Mouse (Mus musculus) stomach, embryonic 16.5 days (tissue): ENCODE measurements around the gene Fbxo41. TPM values are rescaled to one million over a fixed set of nuclear protein-coding genes. Genes with fewer than 3 reads are reported as not detected.

Experiments
- ATAC-seq: fragments of 200-750 bp; cut with Nextera tagmentation; 2 replicates; pipeline ENCODE4 v1.8.0; 2017; ENCODE audit warnings: moderate number of reproducible peaks, moderate TSS enrichment; ENCODE audit not compliant: insufficient read depth, low FRiP score
- H3K27ac ChIP-seq: fragments of 300-500 bp; sonication (generic); 2 replicates; pipeline ENCODE4 v1.5.1; 2014; ENCODE audit warnings: low read length
- H3K27me3 ChIP-seq: fragments of 300-500 bp; sonication (generic); 2 replicates; pipeline ENCODE4 v1.6.1; 2014; ENCODE audit warnings: low read length, control low read depth, mixed read lengths; ENCODE audit not compliant: control insufficient read depth, insufficient read depth
- H3K36me3 ChIP-seq: fragments of 300-500 bp; sonication (generic); 2 replicates; pipeline ENCODE4 v1.6.1; 2014; ENCODE audit warnings: low read length; ENCODE audit not compliant: control insufficient read depth, insufficient read depth
- H3K4me1 ChIP-seq: fragments of 300-500 bp; sonication (generic); 2 replicates; pipeline ENCODE4 v1.6.1; 2014; ENCODE audit warnings: low read length, control low read depth, mixed read lengths; ENCODE audit not compliant: control insufficient read depth, insufficient read depth
- H3K4me2 ChIP-seq: fragments of 300-500 bp; sonication (generic); 2 replicates; pipeline ENCODE4 v1.6.1; 2014; ENCODE audit warnings: low read depth, low read length, mixed read lengths
- H3K4me3 ChIP-seq: fragments of 300-500 bp; sonication (generic); replicated peaks from 2 replicates; pipeline ENCODE4 v1.5.1; 2014; ENCODE audit warnings: mild to moderate bottlenecking, low read length
- H3K9ac ChIP-seq: fragments of 300-500 bp; sonication (generic); 2 replicates; pipeline ENCODE4 v1.6.1; 2014; ENCODE audit warnings: low read length
- H3K9me3 ChIP-seq: fragments of 300-500 bp; sonication (generic); replicated peaks from 2 replicates; pipeline ENCODE4 v1.6.1; 2016; ENCODE audit warnings: low read length, control low read depth; ENCODE audit not compliant: control insufficient read depth
- WGBS: fragments of 180-500 bp; shearing (Covaris S2); extraction: QIAGEN DNeasy Blood & Tissue Kit; methylation state at CpG from one replicate; pipeline ENCODE4 v1.1.7; 2014; 5-methylcytosine and 5-hydroxymethylcytosine counted together
- polyA plus RNA-seq: library from polyadenylated mRNA; unstranded; fragments of >200 nt; fragmentation: Nextera tagmentation; extraction: Ambion mirVana; gene quantifications from 2 replicates; pipeline ENCODE4 v1.2.1, GENCODE M21; 2015

The Fbxo41 gene
- polyA plus RNA-seq, 1 experiment from 2014 or later, result 0.22 TPM

DNA sequence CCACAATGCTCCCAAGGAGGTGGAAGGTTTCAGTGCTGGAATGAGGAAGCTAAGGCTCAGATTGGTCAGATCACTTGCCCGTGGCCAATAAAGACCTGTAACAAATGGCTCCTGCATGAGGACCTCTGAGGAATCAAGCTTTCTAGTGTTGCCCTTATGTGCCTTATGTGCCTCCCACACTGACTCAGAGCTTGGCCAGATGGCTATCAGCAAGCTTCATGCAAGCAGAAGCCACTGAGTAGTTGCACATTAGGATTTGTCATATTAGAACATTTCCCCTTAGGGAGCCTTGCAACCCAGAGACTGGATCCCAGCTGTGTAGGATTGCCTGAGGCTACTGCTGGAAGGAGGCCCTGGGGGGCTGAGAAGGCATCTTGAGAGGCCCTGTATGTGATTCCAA is 2.4 kb downstream of the Fbxo41 start:
- Histone ChIP-seq H3K4me2 (no peak overlapping the region), H3K9ac (no peak overlapping the region), H3K36me3 (no peaks in the 10 kb centered on the region), H3K4me1 (no peaks in the 10 kb centered on the region; the same call in 1 of the 2 replicates), H3K9me3 (no peaks in the 10 kb centered on the region), H3K4me3 (no peak overlapping the region), H3K27ac (no peak overlapping the region), H3K27me3 (peaks cover 8% of the 10 kb centered on the region; the same call in 1 of the 2 replicates)
- WGBS, result 60% methylated on average over 1 of the region's 1 CpGs
- ATAC-seq, result no peak

DNA sequence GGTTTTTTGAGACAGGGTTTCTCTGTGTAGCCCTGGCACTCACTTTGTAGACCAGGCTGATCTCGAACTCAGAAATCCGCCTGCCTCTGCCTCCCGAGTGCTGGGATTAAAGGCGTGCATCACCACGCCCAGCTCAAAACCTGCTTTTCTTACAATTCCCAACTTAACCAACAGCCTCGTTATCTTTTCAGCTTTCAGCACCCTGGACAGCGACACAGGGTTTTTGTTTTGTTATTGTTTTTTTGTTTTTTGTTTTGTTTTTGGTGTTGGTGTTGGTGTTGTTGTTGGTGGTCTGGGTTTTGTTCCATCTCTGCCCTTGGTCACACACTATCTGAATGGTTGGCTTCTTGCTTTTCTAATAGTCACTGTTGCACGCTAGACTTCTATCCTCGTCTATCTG is 4.6 kb downstream of the Fbxo41 start:
- Histone ChIP-seq H3K4me2 (no peak overlapping the region), H3K4me1 (no peaks in the 10 kb centered on the region; the same call in 1 of the 2 replicates), H3K9me3 (no peaks in the 10 kb centered on the region), H3K27ac (no peak overlapping the region), H3K9ac (no peak overlapping the region), H3K36me3 (no peaks in the 10 kb centered on the region), H3K27me3 (no peaks in the 10 kb centered on the region), H3K4me3 (no peak overlapping the region)
- WGBS, result 58% methylated on average over 9 of the region's 9 CpGs
- ATAC-seq, result no peak

DNA sequence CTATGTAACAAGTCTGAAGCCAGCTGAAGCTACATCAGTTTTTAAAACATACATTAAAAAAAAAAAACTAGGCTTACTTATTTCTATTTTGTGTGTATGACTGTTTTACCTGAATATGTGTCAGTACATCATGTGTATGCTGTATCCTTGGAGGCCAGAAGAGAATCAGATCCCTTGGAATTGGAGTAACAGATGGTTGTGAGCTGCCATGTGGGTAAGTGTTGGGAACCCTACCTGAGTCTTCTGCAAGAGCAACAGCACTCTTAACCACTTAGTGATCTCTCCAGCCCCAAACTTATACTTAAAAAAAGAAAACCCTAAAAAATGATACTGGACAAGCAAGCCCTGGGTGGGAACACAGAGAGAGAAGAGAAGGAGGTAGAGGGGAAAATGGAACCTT is 5.8 kb downstream of the Fbxo41 start:
- Histone ChIP-seq H3K36me3 (no peaks in the 10 kb centered on the region), H3K9me3 (no peaks in the 10 kb centered on the region), H3K9ac (no peak overlapping the region), H3K4me2 (no peak overlapping the region), H3K27me3 (no peaks in the 10 kb centered on the region), H3K27ac (no peak overlapping the region), H3K4me3 (no peak overlapping the region), H3K4me1 (no peaks in the 10 kb centered on the region; the same call in 1 of the 2 replicates)
- no peak for ATAC-seq

DNA sequence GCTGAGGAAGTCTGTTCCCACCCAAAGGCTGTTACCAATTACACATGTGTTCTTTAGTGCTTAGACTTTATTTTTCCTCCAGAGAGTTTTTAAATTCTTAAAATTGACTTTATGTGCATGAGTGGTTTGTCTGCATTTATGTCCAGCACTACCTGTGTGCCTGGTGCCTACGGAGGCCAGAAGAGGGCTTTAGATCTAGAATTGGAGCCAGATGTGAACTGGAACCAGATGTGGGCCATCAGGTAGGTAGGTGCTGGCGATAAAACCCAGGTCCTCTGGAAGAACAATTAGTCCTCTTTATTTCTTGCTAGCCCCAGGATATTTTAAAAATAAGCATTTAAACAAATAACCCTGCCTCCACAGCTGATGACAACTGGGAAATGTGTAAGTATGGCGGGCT is 11.2 kb downstream of the Fbxo41 start:
- ATAC-seq, result no peak
- Histone ChIP-seq H3K9ac (no peak overlapping the region), H3K27me3 (no peaks in the 10 kb centered on the region), H3K4me2 (no peak overlapping the region), H3K9me3 (no peaks in the 10 kb centered on the region), H3K4me1 (no peaks in the 10 kb centered on the region), H3K4me3 (no peak overlapping the region), H3K27ac (no peak overlapping the region), H3K36me3 (no peaks in the 10 kb centered on the region)
- 93% methylated on average over 3 of the region's 3 CpGs for WGBS

DNA sequence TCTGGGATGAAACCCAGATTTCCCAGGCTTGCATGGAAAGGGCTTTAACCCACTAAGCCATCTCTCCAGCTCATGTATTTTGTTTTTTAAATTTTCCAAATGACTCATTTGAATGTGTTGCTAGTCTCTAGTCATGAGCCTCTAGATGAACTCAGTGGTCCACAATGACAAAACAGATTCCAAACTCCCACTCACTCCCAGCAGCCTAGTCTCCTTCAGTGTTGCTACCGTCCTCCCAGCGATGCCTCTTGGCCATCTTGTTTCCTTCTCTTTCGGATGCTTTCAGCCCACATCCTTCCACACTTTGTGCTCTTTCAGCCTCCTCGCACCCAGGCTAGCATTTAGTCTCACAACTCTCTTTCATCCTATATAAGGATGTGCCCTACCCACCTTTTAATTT is 12.5 kb downstream of the Fbxo41 start:
- Histone ChIP-seq H3K4me3 (no peak overlapping the region), H3K36me3 (no peaks in the 10 kb centered on the region), H3K9ac (no peak overlapping the region), H3K9me3 (no peaks in the 10 kb centered on the region), H3K4me2 (peak overlapping the region; percentile 25; the same call in 1 of the 2 replicates), H3K27ac (no peak overlapping the region), H3K27me3 (peaks cover 1% of the 10 kb centered on the region; the same call in 1 of the 2 replicates), H3K4me1 (no peaks in the 10 kb centered on the region)
- WGBS, result 83% methylated on average over 4 of the region's 4 CpGs
- ATAC-seq, result no peak

DNA sequence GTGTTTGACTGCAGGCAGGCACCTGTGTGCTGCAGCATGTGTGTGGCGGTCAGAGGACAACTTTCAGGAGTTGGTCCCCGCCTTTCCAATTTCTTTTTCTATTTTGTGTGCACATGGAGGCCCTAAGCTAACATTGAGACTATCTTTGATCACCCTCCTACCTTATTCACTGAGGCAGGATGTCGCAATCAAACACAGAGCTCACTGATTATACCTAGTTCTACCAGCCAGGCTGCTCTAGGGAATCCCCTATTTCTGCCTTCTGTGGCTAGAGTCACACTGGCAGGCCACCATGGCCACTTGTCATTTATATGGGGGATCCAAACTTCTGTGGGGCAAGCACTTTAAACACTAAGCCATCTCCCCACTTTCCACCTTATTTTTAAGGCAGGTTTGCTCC is 13.1 kb downstream of the Fbxo41 start:
- 49% methylated on average over 3 of the region's 3 CpGs for WGBS
- peak; percentile 77; the same call in 1 of the 2 replicates for ATAC-seq
- H3K9me3 ChIP-seq, result no peaks in the 10 kb centered on the region

DNA sequence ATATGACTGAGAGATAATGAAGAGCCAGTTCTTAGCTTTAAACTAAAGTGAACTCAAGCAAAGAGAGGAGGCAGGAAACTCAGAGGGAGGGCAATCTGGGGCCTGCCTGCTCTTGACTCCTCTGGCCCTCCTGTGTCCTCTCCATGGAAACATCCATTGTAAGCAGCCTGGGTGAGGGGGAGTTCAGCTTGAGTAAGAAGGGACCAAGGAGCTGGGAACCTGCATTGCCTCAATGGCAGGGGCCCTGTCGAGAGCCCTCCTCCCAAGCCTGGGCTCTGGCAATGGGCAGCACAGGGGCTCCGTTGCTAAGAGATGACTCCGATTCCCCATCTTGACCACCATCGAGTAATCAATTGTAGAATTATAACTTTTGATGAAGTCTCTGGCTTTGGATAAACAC is 14.3 kb downstream of the Fbxo41 start:
- Histone ChIP-seq H3K4me3 (no peak overlapping the region), H3K4me1 (peaks cover 6% of the 10 kb centered on the region; the same call in 1 of the 2 replicates), H3K9me3 (no peaks in the 10 kb centered on the region), H3K27ac (no peak overlapping the region), H3K9ac (no peak overlapping the region), H3K27me3 (peaks cover 19% of the 10 kb centered on the region), H3K36me3 (no peaks in the 10 kb centered on the region), H3K4me2 (no peak overlapping the region)
- WGBS, result 83% methylated on average over 4 of the region's 4 CpGs
- no peak for ATAC-seq

More for the DNA sequence above, 13.1 kb downstream of the Fbxo41 start:
- Histone ChIP-seq H3K4me2 (peak overlapping the region; percentile 25; the same call in 1 of the 2 replicates), H3K4me1 (peaks cover under 1% of the 10 kb centered on the region; the same call in 1 of the 2 replicates), H3K4me3 (no peak overlapping the region), H3K36me3 (no peaks in the 10 kb centered on the region), H3K27me3 (peaks cover 6% of the 10 kb centered on the region), H3K9ac (no peak overlapping the region), H3K27ac (0 out of 2 replicates have a peak overlapping the region, but pooled peaks have one; percentile 6)

DNA sequence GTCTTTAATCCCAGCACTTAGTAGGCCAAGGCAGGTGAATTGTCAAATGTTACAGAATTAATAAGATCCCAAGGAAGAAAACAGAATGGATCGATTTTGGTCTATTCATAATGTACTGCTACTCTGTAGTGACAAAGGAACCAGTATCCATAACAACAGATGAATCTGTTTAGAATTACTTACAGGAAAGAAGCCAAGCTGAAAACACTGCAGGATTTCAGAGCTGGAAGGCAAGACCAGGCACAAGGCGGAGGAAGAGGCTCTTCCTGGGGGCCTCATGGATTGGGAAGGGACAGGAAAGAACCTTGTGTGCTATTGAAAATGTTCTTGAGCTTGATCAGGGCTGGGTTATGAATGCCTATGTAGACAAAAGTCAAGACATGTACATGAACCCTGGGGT is 17.1 kb downstream of the Fbxo41 start:
- Histone ChIP-seq H3K4me2 (no peak overlapping the region), H3K4me1 (peaks cover 6% of the 10 kb centered on the region; the same call in 1 of the 2 replicates), H3K9me3 (no peaks in the 10 kb centered on the region), H3K36me3 (no peaks in the 10 kb centered on the region), H3K4me3 (no peak overlapping the region), H3K27ac (no peak overlapping the region), H3K27me3 (peaks cover 24% of the 10 kb centered on the region), H3K9ac (no peak overlapping the region)
- ATAC-seq, result no peak
- WGBS, result 75% methylated on average over 2 of the region's 2 CpGs

DNA sequence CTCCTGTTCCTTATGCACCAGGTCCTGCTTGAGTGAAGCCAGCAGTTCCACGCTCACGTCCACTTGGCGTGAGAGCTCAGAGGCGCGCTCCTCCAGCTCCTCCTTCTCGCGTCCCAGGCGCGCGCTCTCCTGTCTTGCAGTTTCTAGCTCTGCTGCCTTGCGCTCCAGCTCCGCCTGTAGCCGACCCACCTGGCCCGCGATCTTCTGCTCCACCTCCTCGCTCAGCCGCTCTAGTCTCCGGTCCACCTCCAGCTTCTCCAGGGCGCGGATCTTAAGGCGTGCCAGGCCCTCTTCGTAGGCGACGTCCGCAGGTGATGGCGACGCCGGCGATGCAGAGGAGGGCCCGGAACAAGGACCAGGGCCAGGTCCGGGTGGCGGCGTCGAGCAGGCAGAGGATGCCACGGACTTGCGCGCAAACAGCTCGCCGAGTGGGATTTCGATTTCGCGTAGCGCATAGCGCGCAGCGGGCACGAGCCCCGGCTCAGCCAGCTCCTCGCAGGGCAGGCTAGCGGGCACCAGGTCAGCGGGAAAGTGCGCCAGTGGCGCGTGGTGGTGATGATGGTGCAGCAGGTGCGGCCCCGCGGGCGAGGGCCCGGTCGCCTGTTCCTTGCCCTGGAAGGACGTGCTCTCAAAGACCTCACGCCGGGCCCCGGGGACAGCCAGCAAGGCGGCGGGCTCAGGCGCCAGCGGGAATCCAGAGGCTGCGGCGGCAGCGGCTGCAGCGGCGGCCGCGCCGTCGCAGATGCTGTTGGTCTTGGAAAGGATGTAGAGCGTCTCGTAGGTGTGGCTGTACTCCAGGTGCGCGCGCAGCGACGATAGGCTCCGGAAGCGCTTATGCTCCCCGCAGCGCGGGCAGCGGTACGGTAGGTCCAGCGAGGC is 18.7 kb downstream of the Fbxo41 start:
- H3K9ac ChIP-seq, result peak overlapping the region; percentile 45; the same call in 1 of the 2 replicates
- no peaks in the 10 kb centered on the region for H3K36me3 ChIP-seq
- peak overlapping the region; percentile 40 for H3K4me3 ChIP-seq
- peaks cover 6% of the 10 kb centered on the region; the same call in 1 of the 2 replicates for H3K4me1 ChIP-seq
- no peaks in the 10 kb centered on the region for H3K9me3 ChIP-seq
- peaks cover 24% of the 10 kb centered on the region for H3K27me3 ChIP-seq
- H3K4me2 ChIP-seq, result peak overlapping the region; percentile 55
- H3K27ac ChIP-seq, result no peak overlapping the region
- 4% methylated on average over 90 of the region's 92 CpGs for WGBS
- no peak for ATAC-seq
